Mouse (Mus musculus) CH12.LX (cell line): ENCODE measurements at regions not wholly inside any gene's neighbourhood (a gene's known extent, or its start where the extent isn't known, plus 50 kb on each side); places are given as distances from the start of the nearest gene placed in this dataset.

ENCODE experiments used
- DNase-seq: peaks from one replicate; pipeline ENCODE4 v3.0.0-alpha.2; 2013; ENCODE audit errors: extremely low read depth
- H3K27ac ChIP-seq: 2 replicates; pipeline ENCODE4 v1.5.1; 2012; ENCODE audit warnings: low read depth, mild to moderate bottlenecking, control low read depth, moderate library complexity; ENCODE audit not compliant: insufficient read depth
- H3K27me3 ChIP-seq: replicated peaks from 2 replicates; pipeline ENCODE3; 2012; ENCODE audit warnings: inconsistent platforms
- H3K36me3 ChIP-seq, 2 experiments: replicated peaks in 1 of 2; 2 replicates each; pipeline versions ENCODE3 to v1.6.1; 2012; ENCODE audit warnings: inconsistent platforms in 1 of 2, low read length in 1 of 2, mild to moderate bottlenecking in 1 of 2, mixed read lengths in 1 of 2, moderate library complexity in 1 of 2; ENCODE audit not compliant: control insufficient read depth in 1 of 2, insufficient read depth in 1 of 2
- H3K4me1 ChIP-seq, 2 experiments: 2 replicates each; pipeline ENCODE4 v1.6.1; 2012; ENCODE audit warnings: inconsistent platforms in 1 of 2, moderate library complexity in 1 of 2; ENCODE audit not compliant: insufficient read depth in 2 of 2, control insufficient read depth in 1 of 2
- H3K4me2 ChIP-seq: 2 replicates; pipeline ENCODE4 v1.6.1; 2012; ENCODE audit warnings: low read depth, mild to moderate bottlenecking, control low read depth; ENCODE audit not compliant: poor library complexity, insufficient read depth, severe bottlenecking
- H3K4me3 ChIP-seq, 3 experiments: fragments of 150-350 bp in 1 of 3; sonication (generic) in 1 of 3; replicated peaks in 1 of 3; 2 replicates each; pipeline versions ENCODE3 to v1.5.1; 2011 to 2012; ENCODE audit warnings: low read depth in 2 of 3, low read length in 2 of 3, mild to moderate bottlenecking in 2 of 3, moderate library complexity in 2 of 3, control low read depth in 1 of 3, improper control_type of control experiment in 1 of 3, inconsistent platforms in 1 of 3, mixed read lengths in 1 of 3; ENCODE audit not compliant: poor library complexity in 1 of 3
- H3K79me2 ChIP-seq: replicated peaks from 2 replicates; pipeline ENCODE4 v1.6.1; 2012; ENCODE audit warnings: mild to moderate bottlenecking, moderate library complexity; ENCODE audit not compliant: control insufficient read depth, poor library complexity, insufficient read depth, severe bottlenecking; ENCODE audit errors: extremely low read depth
- H3K9ac ChIP-seq: 2 replicates; pipeline ENCODE4 v1.6.1; 2012; ENCODE audit warnings: low read depth, mild to moderate bottlenecking, control low read depth, moderate library complexity; ENCODE audit not compliant: insufficient read depth
- H3K9me3 ChIP-seq: replicated peaks from 2 replicates; pipeline ENCODE3; 2012; ENCODE audit warnings: low read length, inconsistent platforms, mixed read lengths
- BHLHE40 ChIP-seq: IDR thresholded peaks from 2 replicates; pipeline ENCODE4 v1.6.1; 2011; ENCODE audit warnings: mild to moderate bottlenecking, low read depth, low read length, improper control_type of control experiment
- CHD1 ChIP-seq: IDR thresholded peaks from 2 replicates; pipeline ENCODE4 v1.6.1; 2012; ENCODE audit warnings: low read depth, low read length, improper control_type of control experiment, inconsistent platforms
- CHD2 ChIP-seq: IDR thresholded peaks from 2 replicates; pipeline ENCODE4 v1.6.1; 2011; ENCODE audit warnings: low read length, improper control_type of control experiment
- CTCF ChIP-seq, 2 experiments: IDR thresholded peaks in 1 of 2; conservative IDR thresholded peaks in 1 of 2; 2 replicates each; pipeline ENCODE4 v1.5.1; 2011 to 2012; ENCODE audit warnings: low read depth in 2 of 2, low read length in 2 of 2, improper control_type of control experiment in 1 of 2, inconsistent platforms in 1 of 2, mild to moderate bottlenecking in 1 of 2, moderate library complexity in 1 of 2
- E2F4 ChIP-seq: IDR thresholded peaks from 2 replicates; pipeline ENCODE4 v1.6.1; 2011; ENCODE audit warnings: low read depth, low read length, improper control_type of control experiment; ENCODE audit not compliant: insufficient replicate concordance
- ELF1 ChIP-seq: IDR thresholded peaks from 2 replicates; pipeline ENCODE4 v1.6.1; 2014; ENCODE audit warnings: low read depth, mild to moderate bottlenecking, inconsistent platforms, low read length, improper control_type of control experiment
- GABPA ChIP-seq: IDR thresholded peaks from 2 replicates; pipeline ENCODE4 v1.6.1; 2012; ENCODE audit warnings: low read depth, low read length, improper control_type of control experiment, inconsistent platforms; ENCODE audit not compliant: insufficient replicate concordance
- IRF4 ChIP-seq: IDR thresholded peaks from 2 replicates; pipeline ENCODE4 v1.6.1; 2014; ENCODE audit warnings: low read depth, mild to moderate bottlenecking, inconsistent platforms, low read length, improper control_type of control experiment
- KAT2A ChIP-seq: IDR thresholded peaks from 2 replicates; pipeline ENCODE4 v1.6.1; 2012; ENCODE audit warnings: low read length, improper control_type of control experiment, inconsistent platforms; ENCODE audit not compliant: insufficient replicate concordance
- MAZ ChIP-seq: IDR thresholded peaks from 2 replicates; pipeline ENCODE4 v1.6.1; 2012; ENCODE audit warnings: low read depth, mild to moderate bottlenecking, inconsistent platforms, low read length, improper control_type of control experiment, moderate library complexity
- MEF2A ChIP-seq: IDR thresholded peaks from 2 replicates; pipeline ENCODE4 v1.6.1; 2014; ENCODE audit warnings: low read depth, mild to moderate bottlenecking, inconsistent platforms, low read length, improper control_type of control experiment, borderline replicate concordance
- MYC ChIP-seq: IDR thresholded peaks from 2 replicates; pipeline ENCODE4 v1.6.1; 2011; ENCODE audit warnings: low read depth, mild to moderate bottlenecking, improper control_type of control experiment, low read length
- NELFE ChIP-seq: IDR thresholded peaks from 2 replicates; pipeline ENCODE4 v1.6.1; 2011; ENCODE audit warnings: low read depth, low read length, improper control_type of control experiment
- PAX5 ChIP-seq: IDR thresholded peaks from 2 replicates; pipeline ENCODE4 v1.6.1; 2012; ENCODE audit warnings: low read length, inconsistent platforms, mixed read lengths
- POLR2A ChIP-seq: IDR thresholded peaks from 2 replicates; pipeline ENCODE4 v1.6.1; 2011; ENCODE audit warnings: low read depth, mild to moderate bottlenecking, improper control_type of control experiment, low read length
- POLR2AphosphoS2 ChIP-seq: IDR thresholded peaks from 2 replicates; pipeline ENCODE4 v1.6.1; 2011; ENCODE audit warnings: low read depth, low read length, improper control_type of control experiment
- SMC3 ChIP-seq: IDR thresholded peaks from 2 replicates; pipeline ENCODE4 v1.6.1; 2011; ENCODE audit warnings: low read depth, low read length, improper control_type of control experiment
- TBP ChIP-seq: conservative IDR thresholded peaks from 2 replicates; pipeline ENCODE4 v1.6.1; 2011; ENCODE audit warnings: low read depth, low read length, improper control_type of control experiment
- UBTF ChIP-seq: IDR thresholded peaks from 2 replicates; pipeline ENCODE4 v1.6.1; 2012; ENCODE audit warnings: low read depth, mild to moderate bottlenecking, inconsistent platforms, low read length, improper control_type of control experiment, moderate library complexity
- USF1 ChIP-seq: IDR thresholded peaks from 2 replicates; pipeline ENCODE4 v1.6.1; 2014; ENCODE audit warnings: low read depth, mild to moderate bottlenecking, inconsistent platforms, low read length, improper control_type of control experiment
- USF2 ChIP-seq: conservative IDR thresholded peaks from 2 replicates; pipeline ENCODE4 v1.6.1; 2011; ENCODE audit warnings: low read depth, low read length, improper control_type of control experiment
- ZC3H11A ChIP-seq: IDR thresholded peaks from 2 replicates; pipeline ENCODE4 v1.6.1; 2012; ENCODE audit warnings: low read depth, mild to moderate bottlenecking, inconsistent platforms, low read length, improper control_type of control experiment
- ZKSCAN1 ChIP-seq: IDR thresholded peaks from 2 replicates; pipeline ENCODE4 v1.6.1; 2012; ENCODE audit warnings: low read depth, inconsistent platforms, low read length, improper control_type of control experiment, borderline replicate concordance
- ZNF384 ChIP-seq: IDR thresholded peaks from 2 replicates; pipeline ENCODE4 v1.6.1; 2012; ENCODE audit warnings: low read depth, low read length, improper control_type of control experiment, inconsistent platforms
- dilution Hi-C: fragments of 300-500 bp; cut with MboI; formaldehyde crosslinking; loops from 2 replicates; pipeline ENCODE4 v1.14.3; 2020; ENCODE audit warnings: low sequenced_read_pairs; ENCODE audit not compliant: extremely low pct_unique_long_range_greater_than_20kb, extremely low pct_ligation_motif_present
- in situ Hi-C: fragments of 300-500 bp; cut with MboI; formaldehyde crosslinking; loops from 3 replicates; pipeline ENCODE4 v1.14.3; 2019; ENCODE audit warnings: low sequenced_read_pairs, low pct_ligation_motif_present, low pct_unique_long_range_greater_than_20kb, mixed read lengths

GRCm38 (mm10) chr16:76433076-76433825 is 59.6 kb upstream of the Nrip1 start:
- peaks cover 74% of the 10 kb centered on the region for H3K9me3 ChIP-seq
- H3K4me1 ChIP-seq, result no peaks in the 10 kb centered on the region
- DNase-seq, result no peak
- TF ChIP-seq GABPA, result no peak
- TF ChIP-seq CHD1, result no peak
- no peak for TF ChIP-seq KAT2A
- no peak for TF ChIP-seq ZKSCAN1
- no peak for TF ChIP-seq POLR2AphosphoS2
- TF ChIP-seq ELF1, result no peak
- TF ChIP-seq SMC3, result no peak
- TF ChIP-seq TBP, result no peak
- no peak for TF ChIP-seq NELFE
- TF ChIP-seq MEF2A, result no peak
- TF ChIP-seq MYC, result no peak
- TF ChIP-seq ZC3H11A, result no peak
- TF ChIP-seq UBTF, result no peak
- no peak for TF ChIP-seq E2F4
- no peak overlapping the region for H3K9ac ChIP-seq
- dilution Hi-C loops (no loop called here), in situ Hi-C loops (no loop called here)
- H3K4me3 ChIP-seq, result no peak overlapping the region
- no peaks in the 10 kb centered on the region for H3K27me3 ChIP-seq
- no peaks in the 10 kb centered on the region for H3K36me3 ChIP-seq
- no peaks in the 10 kb centered on the region for H3K79me2 ChIP-seq
- H3K4me2 ChIP-seq, result no peak overlapping the region
- no peak overlapping the region for H3K27ac ChIP-seq

- H3K36me3 ChIP-seq, result no peaks in the 10 kb centered on the region
- no peak overlapping the region for H3K27ac ChIP-seq
- H3K9me3 ChIP-seq, result peaks cover 72% of the 10 kb centered on the region
- in situ Hi-C loops (no loop called here), dilution Hi-C loops (no loop called here)
- H3K4me2 ChIP-seq, result no peak overlapping the region
- no peaks in the 10 kb centered on the region for H3K79me2 ChIP-seq
- no peak overlapping the region for H3K9ac ChIP-seq
- no peak for DNase-seq
- no peak overlapping the region for H3K4me3 ChIP-seq
- no peaks in the 10 kb centered on the region for H3K4me1 ChIP-seq
- TF ChIP-seq USF1 (no peak), PAX5 (no peak), POLR2A (no peak), CHD2 (no peak), UBTF (no peak), MAZ (no peak), BHLHE40 (no peak), ZKSCAN1 (no peak), IRF4 (no peak), ZNF384 (no peak), GABPA (no peak), E2F4 (no peak), CTCF (conservative IDR thresholded peaks at IDR 0.05 in 1 of 2, IDR thresholded peaks at IDR 0.05 in 1 of 2; ENCODE audit: low read depth in 2 of 2, low read length in 2 of 2) (no peak), USF2 (no peak)
- H3K27me3 ChIP-seq, result no peaks in the 10 kb centered on the region
Measured at GRCm38 (mm10) chr16:76432304-76432703, 58.7 kb upstream of the Nrip1 start.
